Mouse (Mus musculus): Measurements from ENCODE around the gene 1700092M07Rik. TPM values are rescaled to one million over a fixed set of nuclear protein-coding genes. Genes with fewer than 3 reads are reported as not detected.
"Not testable (repeated sequence)": the region's sequence is repeated elsewhere in the genome, so short reads cannot be mapped to it uniquely, and the experiment has no call there.

The 1700092M07Rik gene
- polyA plus RNA-seq, 1 experiment from 2014 or later: 1.6 TPM

GRCm38 (mm10) chr19:8711949-8712869, 28.3 kb upstream of the 1700092M07Rik start:
- peaks cover 18% of the 10 kb centered on the region for H3K4me1 ChIP-seq
- H3K27me3 ChIP-seq (ENCODE audit: insufficient read depth, poor library complexity, severe bottlenecking): no peaks in the 10 kb centered on the region
- H3K27ac ChIP-seq: peak overlapping the region; percentile 97
- H3K36me3 ChIP-seq: peaks cover 50% of the 10 kb centered on the region
- H3K9me3 ChIP-seq: no peaks in the 10 kb centered on the region
- no peak for DNase-seq (ENCODE audit: low spot score)
- peak overlapping the region; percentile 88 for H3K4me3 ChIP-seq
- WGBS: 57% methylated on average over 10 of the region's 10 CpGs

GRCm38 (mm10) chr19:8712870-8713305, 27.6 kb upstream of the 1700092M07Rik start:
- peak; percentile 94 for DNase-seq (ENCODE audit: low spot score)
- no peaks in the 10 kb centered on the region for H3K27me3 ChIP-seq (ENCODE audit: insufficient read depth, poor library complexity, severe bottlenecking)
- WGBS: 0% methylated on average over 13 of the region's 13 CpGs

GRCm38 (mm10) chr19:8713306-8713996, 27.1 kb upstream of the 1700092M07Rik start:
- H3K4me3 ChIP-seq: peak overlapping the region; percentile 88
- no peaks in the 10 kb centered on the region for H3K27me3 ChIP-seq (ENCODE audit: insufficient read depth, poor library complexity, severe bottlenecking)
- peaks cover 18% of the 10 kb centered on the region for H3K4me1 ChIP-seq
- DNase-seq (ENCODE audit: low spot score): peak; percentile 96
- peak overlapping the region; percentile 97 for H3K27ac ChIP-seq
- peaks cover 38% of the 10 kb centered on the region for H3K36me3 ChIP-seq
- H3K9me3 ChIP-seq: no peaks in the 10 kb centered on the region
- WGBS: under 1% methylated on average over 51 of the region's 51 CpGs

More at GRCm38 (mm10) chr19:8712870-8713305, 27.6 kb upstream of the 1700092M07Rik start:
- Histone ChIP-seq H3K4me1 (peaks cover 18% of the 10 kb centered on the region), H3K9me3 (no peaks in the 10 kb centered on the region), H3K4me3 (peak overlapping the region; percentile 88), H3K36me3 (peaks cover 44% of the 10 kb centered on the region), H3K27ac (peak overlapping the region; percentile 97)

GRCm38 (mm10) chr19:8713997-8714652, 26.4 kb upstream of the 1700092M07Rik start:
- Histone ChIP-seq H3K27ac (peak overlapping the region; percentile 97), H3K36me3 (peaks cover 32% of the 10 kb centered on the region), H3K4me1 (peaks cover 18% of the 10 kb centered on the region), H3K9me3 (no peaks in the 10 kb centered on the region), H3K27me3 (ENCODE audit: insufficient read depth, poor library complexity, severe bottlenecking) (no peaks in the 10 kb centered on the region), H3K4me3 (peak overlapping the region; percentile 88)
- no peak for DNase-seq (ENCODE audit: low spot score)
- 7% methylated on average over 13 of the region's 13 CpGs for WGBS

GRCm38 (mm10) chr19:8714653-8715481, 25.7 kb upstream of the 1700092M07Rik start:
- H3K27me3 ChIP-seq (ENCODE audit: insufficient read depth, poor library complexity, severe bottlenecking): no peaks in the 10 kb centered on the region
- no peaks in the 10 kb centered on the region for H3K9me3 ChIP-seq
- H3K4me3 ChIP-seq: no peak overlapping the region
- DNase-seq (ENCODE audit: low spot score): no peak
- WGBS: 72% methylated on average over 10 of the region's 10 CpGs
- H3K4me1 ChIP-seq: peaks cover 18% of the 10 kb centered on the region
- H3K27ac ChIP-seq: peak overlapping the region; percentile 97
- peaks cover 24% of the 10 kb centered on the region for H3K36me3 ChIP-seq

GRCm38 (mm10) chr19:8715868-8716766, 24.4 kb upstream of the 1700092M07Rik start:
- H3K4me3 ChIP-seq: no peak overlapping the region
- peaks cover 12% of the 10 kb centered on the region for H3K36me3 ChIP-seq
- no peaks in the 10 kb centered on the region for H3K9me3 ChIP-seq
- DNase-seq (ENCODE audit: low spot score): no peak
- peak overlapping the region; percentile 59; the same call in 1 of the 2 replicates for H3K27ac ChIP-seq
- H3K4me1 ChIP-seq: peaks cover 18% of the 10 kb centered on the region
- H3K27me3 ChIP-seq (ENCODE audit: insufficient read depth, poor library complexity, severe bottlenecking): no peaks in the 10 kb centered on the region
- 68% methylated on average over 10 of the region's 10 CpGs for WGBS

GRCm38 (mm10) chr19:8716767-8717475, 23.6 kb upstream of the 1700092M07Rik start:
- H3K27ac ChIP-seq: no peak overlapping the region
- no peaks in the 10 kb centered on the region for H3K27me3 ChIP-seq (ENCODE audit: insufficient read depth, poor library complexity, severe bottlenecking)
- WGBS: 70% methylated on average over 8 of the region's 10 CpGs
- no peak overlapping the region for H3K4me3 ChIP-seq
- no peak for DNase-seq (ENCODE audit: low spot score)
- no peaks in the 10 kb centered on the region for H3K9me3 ChIP-seq
- peaks cover 4% of the 10 kb centered on the region; the same call in 1 of the 2 replicates for H3K36me3 ChIP-seq
- H3K4me1 ChIP-seq: peaks cover 13% of the 10 kb centered on the region

GRCm38 (mm10) chr19:8718357-8718756, 22.2 kb upstream of the 1700092M07Rik start:
- WGBS: 68% methylated on average over 3 of the region's 3 CpGs
- Histone ChIP-seq H3K27me3 (ENCODE audit: insufficient read depth, poor library complexity, severe bottlenecking) (no peaks in the 10 kb centered on the region), H3K9me3 (no peaks in the 10 kb centered on the region), H3K4me3 (no peak overlapping the region), H3K27ac (no peak overlapping the region), H3K36me3 (no peaks in the 10 kb centered on the region), H3K4me1 (peaks cover 10% of the 10 kb centered on the region)
- no peak for DNase-seq (ENCODE audit: low spot score)

- H3K9me3 ChIP-seq; DNase-seq (ENCODE audit: low spot score); H3K27me3 ChIP-seq (ENCODE audit: insufficient read depth, poor library complexity, severe bottlenecking); H3K4me1 ChIP-seq; H3K36me3 ChIP-seq; H3K27ac ChIP-seq; H3K4me3 ChIP-seq: not testable (repeated sequence)
These were observed 21.5 kb upstream of the 1700092M07Rik start for GRCm38 (mm10) chr19:8719037-8719436.

- Histone ChIP-seq H3K4me1 (peaks cover 11% of the 10 kb centered on the region), H3K9me3 (no peaks in the 10 kb centered on the region), H3K27me3 (ENCODE audit: insufficient read depth, poor library complexity, severe bottlenecking) (no peaks in the 10 kb centered on the region), H3K27ac (no peak overlapping the region), H3K36me3 (peaks cover 26% of the 10 kb centered on the region), H3K4me3 (no peak overlapping the region)
- DNase-seq (ENCODE audit: low spot score): no peak
- WGBS: 70% methylated on average over 1 of the region's 1 CpGs
These were observed 19.1 kb upstream of the 1700092M07Rik start for GRCm38 (mm10) chr19:8721378-8721777.

GRCm38 (mm10) chr19:8722021-8722420, 18.5 kb upstream of the 1700092M07Rik start:
- 55% methylated on average over 4 of the region's 4 CpGs for WGBS
- Histone ChIP-seq H3K27me3 (ENCODE audit: insufficient read depth, poor library complexity, severe bottlenecking) (no peaks in the 10 kb centered on the region), H3K27ac (peak overlapping the region; percentile 93), H3K9me3 (no peaks in the 10 kb centered on the region), H3K36me3 (peaks cover 31% of the 10 kb centered on the region), H3K4me3 (peak overlapping the region; percentile 69), H3K4me1 (peaks cover 11% of the 10 kb centered on the region)
- DNase-seq (ENCODE audit: low spot score): no peak

Data from heart, embryonic 10.5 days (tissue).